Mouse (Mus musculus): ENCODE measurements around the gene Tmc1.

Gene Tmc1

DNA sequence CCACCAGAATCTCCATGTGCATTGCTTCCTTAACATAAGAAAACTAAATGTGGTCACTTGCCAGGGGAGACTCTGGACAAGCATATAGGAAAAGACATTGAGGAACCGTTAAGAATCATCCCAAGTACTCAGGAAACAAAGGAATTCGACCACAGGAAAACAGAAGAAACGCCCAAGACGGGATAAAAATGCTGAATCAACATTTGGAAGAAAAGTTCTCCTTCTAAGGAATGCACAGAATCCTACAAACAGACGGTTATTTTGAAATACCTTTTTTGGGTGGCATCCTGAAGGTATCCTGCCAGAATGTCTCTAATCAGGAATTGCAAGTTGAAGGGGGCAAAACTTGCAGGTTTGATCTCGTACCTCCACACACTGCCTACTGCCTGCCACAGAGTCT, at the start of gene Tmc1:
Tmc1 (minus strand) TSS at position 329 of the 400 bp plus-strand sequence.
- in situ Hi-C loops (cut with MboI; ENCODE audit: low sequenced_read_pairs): no loop called here

DNA sequence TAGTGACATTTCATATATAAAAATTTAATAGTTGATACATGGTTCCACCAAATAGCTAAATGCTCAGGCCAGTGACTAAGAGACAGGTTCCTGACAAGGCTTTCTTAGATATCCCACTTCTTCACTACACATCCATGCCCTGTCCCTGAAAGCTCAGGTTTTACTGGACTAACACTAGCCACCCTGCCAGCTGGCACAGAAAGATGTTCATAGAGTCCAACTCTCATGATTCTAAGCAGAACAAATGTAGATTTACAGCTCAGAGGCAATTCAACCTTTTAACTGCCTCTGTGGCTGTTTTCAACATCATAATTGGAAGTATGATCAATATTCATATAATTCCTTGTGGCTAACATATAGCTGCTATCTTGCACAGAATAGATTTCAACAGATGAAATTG, 47.5 kb upstream of the Tmc1 start:
- in situ Hi-C loops (cut with MboI; ENCODE audit: low sequenced_read_pairs): no loop called here

- in situ Hi-C loops (cut with MboI; ENCODE audit: low sequenced_read_pairs): no loop called here
Observed at GRCm38 (mm10) chr19:20979244-20979643, 25.2 kb upstream of the Tmc1 start.

GRCm38 (mm10) chr19:20978148-20978547, 24.1 kb upstream of the Tmc1 start:
- in situ Hi-C loops (cut with MboI; ENCODE audit: low sequenced_read_pairs): no loop called here

GRCm38 (mm10) chr19:20971926-20972325, 17.9 kb upstream of the Tmc1 start:
- in situ Hi-C loops (cut with MboI; ENCODE audit: low sequenced_read_pairs): no loop called here

DNA sequence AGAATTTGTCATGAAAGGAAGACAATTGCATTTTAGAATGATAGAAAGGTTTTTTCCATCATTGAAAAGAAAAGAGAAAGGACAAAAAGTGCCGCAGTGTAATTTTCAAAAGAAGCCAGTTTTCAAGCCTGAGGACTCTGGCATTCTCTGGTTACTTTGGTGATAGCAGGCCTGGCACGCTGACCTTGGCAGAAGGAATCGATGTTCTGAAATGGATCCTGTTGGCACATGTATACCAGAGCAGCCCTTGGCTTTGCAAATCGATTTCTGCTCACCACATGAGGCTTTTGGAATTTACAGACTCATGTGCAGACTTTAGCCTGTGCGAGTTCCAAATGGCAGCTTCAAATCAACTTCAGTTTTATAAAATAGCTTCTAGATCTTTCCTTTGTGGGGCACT, 813 bp upstream of the Tmc1 start:
- in situ Hi-C loops (cut with MboI; ENCODE audit: low sequenced_read_pairs): no loop called here

- in situ Hi-C loops (cut with MboI; ENCODE audit: low sequenced_read_pairs): no loop called here
Observed at GRCm38 (mm10) chr19:20944446-20944845, 9.6 kb downstream of the Tmc1 start.

DNA sequence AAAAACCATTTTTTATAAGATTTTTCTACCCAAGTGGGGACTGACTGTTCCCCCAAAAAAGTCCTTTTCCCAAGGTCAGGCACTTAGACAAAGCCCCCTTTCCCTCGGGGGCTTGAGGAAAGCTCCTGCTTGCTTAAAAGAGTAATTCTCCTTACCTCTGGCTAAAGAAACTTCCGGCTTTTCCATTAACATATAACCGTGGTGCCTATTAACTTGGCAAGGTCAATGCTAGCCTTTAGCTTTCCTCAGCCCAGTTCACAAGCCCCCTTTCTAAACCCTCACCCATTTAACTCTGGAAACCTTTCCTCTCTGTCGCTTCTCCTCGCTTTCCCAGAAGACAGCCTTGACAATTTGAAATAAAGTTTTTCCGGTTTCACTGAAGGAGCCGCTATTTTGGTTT, 29.7 kb downstream of the Tmc1 start:
- in situ Hi-C loops (cut with MboI; ENCODE audit: low sequenced_read_pairs): no loop called here

GRCm38 (mm10) chr19:20923336-20924211, 30.4 kb downstream of the Tmc1 start:
- in situ Hi-C loops (cut with MboI; ENCODE audit: low sequenced_read_pairs): no loop called here

- in situ Hi-C loops (cut with MboI; ENCODE audit: low sequenced_read_pairs): no loop called here
Observed at GRCm38 (mm10) chr19:20918241-20918640, 35.8 kb downstream of the Tmc1 start.

- in situ Hi-C loops (cut with MboI; ENCODE audit: low sequenced_read_pairs): no loop called here
Observed at GRCm38 (mm10) chr19:20915151-20915550, 38.9 kb downstream of the Tmc1 start.

DNA sequence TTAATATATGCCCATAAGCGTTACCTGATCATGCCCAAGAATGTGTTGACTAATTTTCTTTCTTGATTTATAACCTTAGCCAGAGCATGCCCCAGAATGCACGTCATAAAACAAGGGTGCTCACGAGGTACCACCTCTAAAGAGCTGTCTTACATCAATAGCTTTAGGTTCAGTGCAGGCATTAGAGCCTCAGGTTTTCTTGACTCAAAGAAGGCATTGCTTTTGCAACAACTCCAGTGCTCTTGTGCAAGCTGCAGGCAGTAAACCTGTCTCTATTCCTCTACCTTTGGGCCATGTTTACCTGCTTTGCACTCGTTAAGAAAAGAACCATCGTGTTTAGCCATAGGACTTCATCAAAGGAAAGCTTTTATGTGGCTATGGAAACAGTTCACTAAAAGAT, 43.6 kb downstream of the Tmc1 start:
- in situ Hi-C loops (cut with MboI; ENCODE audit: low sequenced_read_pairs): no loop called here

DNA sequence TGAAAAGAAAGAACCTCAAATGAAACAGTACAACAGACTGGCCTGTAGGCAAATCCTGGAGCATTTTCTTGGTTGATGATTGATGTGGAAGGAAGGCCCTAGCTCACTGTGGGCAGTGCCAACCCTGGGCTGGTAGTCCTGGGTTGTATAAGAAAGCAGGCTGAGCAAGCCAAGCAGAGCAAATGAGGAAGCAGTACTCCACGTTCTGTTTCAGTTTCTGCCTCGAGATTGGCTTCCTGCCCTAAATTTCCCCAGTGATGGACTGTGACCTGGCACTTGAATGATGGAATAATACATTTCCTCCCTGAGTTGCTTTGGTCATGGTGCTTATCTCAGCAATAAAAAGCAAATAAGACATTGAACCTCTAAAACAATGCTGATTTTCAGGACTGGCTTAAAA, 72.8 kb downstream of the Tmc1 start:
- in situ Hi-C loops (cut with MboI; ENCODE audit: low sequenced_read_pairs): no loop called here

GRCm38 (mm10) chr19:20875881-20876280, 78.1 kb downstream of the Tmc1 start:
- in situ Hi-C loops (cut with MboI; ENCODE audit: low sequenced_read_pairs): no loop called here

DNA sequence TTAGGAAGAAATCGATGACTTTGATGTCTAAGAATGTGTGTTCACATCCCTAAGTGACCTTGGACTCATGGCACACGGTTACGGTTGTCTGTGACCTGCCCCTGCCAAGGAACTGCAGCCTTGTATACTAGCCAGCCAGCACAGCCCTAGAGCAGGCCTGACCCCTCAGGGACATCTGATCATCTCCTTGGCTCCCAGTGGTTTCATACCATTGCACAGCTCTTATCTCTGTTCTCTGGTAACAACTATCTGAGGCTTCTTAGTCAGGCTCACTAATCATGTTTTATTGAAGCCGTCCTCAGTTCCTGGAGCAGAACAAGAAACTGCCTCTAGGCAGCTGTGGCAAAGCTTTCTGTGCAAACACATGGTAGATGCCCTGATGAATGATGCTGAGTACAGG, 92.2 kb downstream of the Tmc1 start:
- in situ Hi-C loops (cut with MboI; ENCODE audit: low sequenced_read_pairs): no loop called here

DNA sequence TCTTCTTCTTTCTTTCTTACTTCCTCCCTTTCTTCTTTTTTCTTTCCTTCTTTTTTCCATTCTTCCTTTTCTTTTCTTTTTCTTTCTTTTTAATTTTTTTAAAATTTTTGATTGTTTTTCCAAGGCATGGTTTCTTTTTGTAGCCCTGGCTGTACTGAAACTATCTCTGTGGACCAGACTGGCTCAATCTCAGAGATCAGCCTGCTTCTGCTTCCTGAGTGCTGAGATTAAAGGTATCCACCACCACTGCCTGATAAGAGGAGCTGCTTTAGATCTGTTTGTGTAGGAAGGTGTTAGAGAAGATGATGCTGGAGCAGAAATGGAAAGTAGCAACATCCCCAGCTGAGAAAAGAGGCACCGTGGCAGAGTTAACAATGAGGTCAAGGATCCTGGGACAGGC, 93.7 kb downstream of the Tmc1 start:
- in situ Hi-C loops (cut with MboI; ENCODE audit: low sequenced_read_pairs): no loop called here

DNA sequence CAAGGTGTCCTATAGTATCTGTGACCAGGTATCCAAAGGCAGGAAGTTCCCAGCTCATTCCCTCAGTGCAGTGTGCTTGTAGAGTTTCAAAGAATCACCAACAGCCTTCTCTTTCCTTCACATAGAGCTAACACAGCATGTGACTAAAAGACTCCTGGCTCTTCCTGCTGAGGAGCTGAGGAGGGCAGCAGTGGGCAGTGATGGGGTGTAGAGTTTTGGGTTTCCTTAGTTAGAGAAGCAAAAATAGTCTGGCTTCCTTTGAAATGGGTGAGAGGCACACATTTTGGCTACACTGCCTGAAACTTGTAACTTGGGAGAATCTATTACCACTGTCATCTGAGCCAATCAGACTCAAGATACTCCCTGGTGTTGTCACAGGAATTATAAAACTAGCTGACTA, 96.2 kb downstream of the Tmc1 start:
- in situ Hi-C loops (cut with MboI; ENCODE audit: low sequenced_read_pairs): no loop called here

- in situ Hi-C loops (cut with MboI; ENCODE audit: low sequenced_read_pairs): no loop called here
Observed at GRCm38 (mm10) chr19:20848906-20849305, 105.1 kb downstream of the Tmc1 start.

DNA sequence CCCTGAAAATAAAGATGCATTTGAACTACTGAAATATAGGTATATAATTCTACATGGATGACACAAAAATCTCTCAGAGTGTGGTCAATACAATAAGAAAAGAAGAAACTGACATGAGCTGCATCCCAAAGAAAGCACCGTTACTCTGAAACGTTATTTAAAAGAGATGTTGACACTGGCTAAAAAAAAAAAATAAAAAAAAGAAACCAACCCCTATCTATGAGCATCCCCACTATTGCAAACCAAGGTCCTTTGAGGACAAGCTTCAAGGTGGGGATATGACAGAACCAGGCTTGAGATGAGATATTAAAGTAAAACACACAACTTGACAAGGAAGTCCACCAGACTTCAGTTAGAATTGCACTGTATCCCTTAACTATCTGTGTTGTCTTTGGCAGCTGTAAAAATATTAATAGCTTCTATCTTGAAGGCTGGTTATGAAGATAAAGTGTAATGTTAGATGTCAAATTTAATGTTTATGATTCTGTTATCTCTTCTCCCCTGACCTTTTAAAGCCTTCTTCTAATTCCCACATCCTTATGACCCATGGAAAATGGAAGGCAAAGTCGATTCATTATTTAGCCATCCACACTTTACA, 106.4 kb downstream of the Tmc1 start:
- in situ Hi-C loops (cut with MboI; ENCODE audit: low sequenced_read_pairs): no loop called here

DNA sequence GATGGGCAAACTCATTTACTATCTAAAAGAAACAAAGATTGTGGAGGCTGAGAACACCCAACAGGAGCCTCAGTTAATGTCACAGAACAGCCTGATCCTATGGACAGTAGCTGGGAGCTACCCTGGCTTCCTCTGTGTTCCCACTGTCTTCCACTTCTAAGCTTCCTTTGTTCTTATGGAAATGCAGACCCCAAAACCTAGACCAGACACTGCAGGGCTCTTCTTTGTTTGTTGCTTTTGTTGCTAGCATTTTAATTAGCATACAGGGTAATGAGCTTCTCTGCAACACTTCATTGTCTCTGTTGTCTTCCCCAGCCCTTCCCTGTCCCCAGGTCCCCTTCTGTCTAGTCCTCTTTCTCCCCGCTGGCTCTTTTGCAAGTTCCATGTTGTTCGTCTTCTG, 116.6 kb downstream of the Tmc1 start:
- in situ Hi-C loops (cut with MboI; ENCODE audit: low sequenced_read_pairs): no loop called here

DNA sequence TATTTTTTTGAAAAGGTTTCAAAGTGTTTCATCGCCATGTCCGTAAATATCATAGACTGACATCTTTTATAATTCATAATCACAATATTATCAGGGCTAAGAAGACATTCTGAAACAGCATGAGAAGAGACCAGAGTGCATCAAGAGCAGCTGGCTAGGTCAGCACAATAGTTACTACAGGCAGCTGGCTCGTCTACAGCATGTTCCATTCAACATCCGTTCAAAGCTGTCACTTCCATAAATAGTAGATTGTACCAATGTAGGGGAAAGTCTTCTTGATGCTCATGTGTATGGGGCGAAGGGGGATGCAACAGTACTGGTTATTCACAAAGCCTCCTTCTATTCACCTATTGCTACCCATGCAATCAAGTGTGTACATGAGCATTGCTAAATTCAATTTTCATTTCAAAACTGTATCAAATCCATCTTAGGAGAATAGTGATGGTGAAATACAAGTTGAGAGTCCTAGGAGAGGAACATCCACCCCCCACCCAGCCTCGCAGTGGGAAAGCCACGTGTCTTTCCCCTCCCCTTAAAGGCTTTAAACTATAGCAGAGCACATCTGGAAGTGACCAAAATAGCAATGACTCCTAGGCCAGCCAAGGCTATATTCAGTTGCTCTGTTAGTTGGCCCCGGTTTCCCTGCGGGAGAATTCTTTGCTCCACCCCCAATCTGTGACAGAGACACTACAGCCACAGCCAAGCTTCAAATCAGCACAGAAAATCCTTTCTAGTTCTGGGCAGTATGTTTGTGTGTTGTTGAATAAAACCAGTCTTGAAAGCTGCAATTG, 117.8 kb downstream of the Tmc1 start:
- in situ Hi-C loops (cut with MboI; ENCODE audit: low sequenced_read_pairs): no loop called here

DNA sequence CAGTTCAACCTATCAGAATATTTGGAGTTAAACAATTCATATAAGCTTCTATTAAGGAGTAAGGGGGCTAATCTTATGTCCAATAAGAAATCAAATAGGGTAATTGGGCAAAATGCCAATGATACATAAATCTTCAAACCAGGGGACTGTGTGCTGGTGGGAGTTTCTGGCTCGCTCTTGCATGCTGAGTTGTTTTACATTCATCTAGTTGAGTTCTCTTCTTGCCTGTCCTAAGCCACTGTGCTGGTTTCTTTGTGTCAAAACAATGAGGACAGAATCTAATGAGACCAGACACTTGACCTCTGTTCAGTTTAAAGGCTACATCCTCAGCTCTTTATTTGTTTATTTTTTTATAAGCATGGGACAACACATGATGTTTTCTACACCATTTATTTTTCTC, 119.1 kb downstream of the Tmc1 start:
- in situ Hi-C loops (cut with MboI; ENCODE audit: low sequenced_read_pairs): no loop called here

All from CH12F3 (cell line).